Mouse (Mus musculus): ENCODE measurements around the gene Il13.
A peak's percentile ranks its signal among the peaks of the same experiment; 100 is the strongest.

Gene Il13

DNA sequence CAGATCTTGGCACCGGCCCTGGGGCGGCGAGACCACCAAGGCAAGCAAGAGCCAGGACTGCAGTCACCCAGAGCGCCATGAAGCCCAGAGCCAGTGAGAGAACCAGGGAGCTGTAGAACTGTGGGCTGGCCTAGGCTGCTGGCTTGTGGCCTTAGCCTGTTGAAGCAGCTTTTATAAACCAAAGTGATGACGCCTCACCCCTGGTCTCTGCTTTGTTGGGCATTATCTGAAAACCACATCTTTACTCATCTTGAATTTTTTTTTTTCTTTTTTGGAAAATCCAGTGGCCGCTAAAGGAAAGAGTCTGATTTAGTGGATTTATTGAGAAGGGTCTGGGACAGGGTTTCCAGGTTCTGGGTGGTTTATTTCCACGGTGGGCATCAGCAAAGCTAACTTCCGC lies at the start of gene Il13:
Gene Il13 (minus strand): TSS at position 147 of the 400 bp plus-strand sequence.
- no peak for DNase-seq (ENCODE audit: low spot score)

DNA sequence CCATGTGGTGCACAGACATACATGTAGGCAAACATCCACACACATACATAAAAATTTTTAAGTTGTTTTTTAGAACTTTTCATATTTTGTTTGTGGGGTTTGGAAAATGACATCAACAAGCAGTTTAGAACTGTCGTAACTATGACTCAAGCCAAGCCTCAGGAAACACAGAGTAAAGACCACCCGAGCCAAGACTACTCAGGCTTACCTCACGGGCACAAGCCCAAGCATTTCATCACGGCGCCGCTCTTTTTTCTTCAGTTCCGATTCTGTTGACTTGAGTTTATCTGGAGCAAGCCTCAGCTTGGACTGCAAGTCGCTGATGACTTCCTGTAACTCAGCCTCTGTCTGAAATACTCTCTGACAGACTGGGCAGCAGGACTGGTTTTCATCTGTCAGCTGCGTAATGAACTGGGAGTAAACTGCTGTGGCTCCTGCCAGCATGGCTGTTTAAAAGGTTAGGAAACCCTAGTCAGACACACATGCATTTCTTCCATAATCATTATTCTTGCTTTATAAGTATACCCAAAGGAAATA lies 48.6 kb upstream of the Il13 start:
- no peak for DNase-seq (ENCODE audit: low spot score)

DNA sequence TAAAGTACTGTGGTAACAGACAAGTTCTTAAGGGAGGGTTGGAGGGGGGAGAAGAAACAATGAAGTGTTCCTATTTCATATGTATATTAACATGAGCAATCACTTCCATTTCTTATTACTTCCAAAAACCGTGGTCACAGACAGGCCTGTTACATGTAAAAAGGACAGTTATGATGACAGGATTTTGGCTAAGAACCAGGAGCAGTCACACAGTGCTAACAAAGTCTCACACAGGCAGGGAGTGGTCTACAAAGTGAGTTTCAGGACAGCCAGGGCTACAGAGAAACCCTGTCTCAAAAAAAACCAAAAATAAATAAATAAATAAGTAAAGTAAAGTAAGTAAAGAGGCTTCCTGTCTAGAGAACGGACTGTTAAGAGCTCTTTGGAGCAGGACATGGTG lies 47.7 kb upstream of the Il13 start:
- no peak for DNase-seq (ENCODE audit: low spot score)

DNA sequence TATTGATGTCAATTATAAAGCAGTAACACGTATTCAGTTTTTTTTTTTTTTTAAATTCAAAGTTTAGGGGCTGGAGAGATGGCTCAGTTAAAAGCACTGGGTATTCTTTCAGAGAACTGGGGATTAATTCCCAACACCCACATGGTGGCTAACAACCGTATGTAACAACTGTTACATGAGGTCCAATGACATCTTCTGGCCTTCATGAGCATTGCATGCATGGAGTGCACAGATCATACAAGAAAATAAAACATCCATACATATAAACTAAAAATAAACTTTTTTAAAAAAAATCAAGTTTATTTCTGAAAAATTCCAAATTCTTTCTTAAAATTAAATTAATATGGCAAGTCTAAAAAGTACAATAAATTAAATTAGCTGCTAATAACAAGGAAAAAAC lies 47.2 kb upstream of the Il13 start:
- no peak for DNase-seq (ENCODE audit: low spot score)

DNA sequence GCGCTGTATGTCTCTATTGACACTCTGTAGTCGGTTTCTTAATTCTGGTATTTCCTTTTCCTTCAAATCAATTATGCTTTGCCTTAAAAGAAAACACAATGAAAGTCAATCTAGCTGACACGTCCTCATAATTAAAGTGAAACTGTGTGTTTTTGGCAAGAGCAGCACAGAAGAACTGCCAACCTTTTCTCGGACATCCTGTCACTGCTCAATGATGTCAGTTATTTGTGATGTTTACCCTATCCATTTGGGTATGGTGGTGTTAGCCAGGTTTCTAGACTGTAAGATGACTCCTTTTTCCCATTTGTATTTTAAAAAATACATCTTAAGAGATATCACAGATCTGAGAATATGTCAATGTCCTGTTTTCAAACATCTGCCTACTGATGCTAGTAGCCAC lies 45.6 kb upstream of the Il13 start:
- DNase-seq (ENCODE audit: low spot score) = no peak

DNA sequence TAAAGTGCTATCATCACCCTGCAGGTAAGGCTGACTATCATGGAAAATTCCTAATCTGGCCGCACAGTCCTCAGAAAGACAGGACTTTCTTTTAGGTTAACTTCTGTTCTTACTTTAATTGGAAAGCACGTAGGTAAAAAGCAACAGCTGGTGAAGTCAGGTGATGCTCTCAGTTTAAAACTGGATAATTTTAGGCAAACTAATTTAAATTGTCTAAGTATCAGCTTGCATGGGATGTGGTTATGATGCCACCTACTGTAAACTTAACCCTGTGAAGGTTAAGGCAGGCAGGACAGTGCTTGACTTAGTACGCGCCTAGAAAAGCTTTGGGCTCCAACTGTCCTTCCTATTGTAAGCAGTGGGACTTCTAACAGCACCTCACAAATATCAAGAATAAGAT lies 36.9 kb upstream of the Il13 start:
- no peak for DNase-seq (ENCODE audit: low spot score)

DNA sequence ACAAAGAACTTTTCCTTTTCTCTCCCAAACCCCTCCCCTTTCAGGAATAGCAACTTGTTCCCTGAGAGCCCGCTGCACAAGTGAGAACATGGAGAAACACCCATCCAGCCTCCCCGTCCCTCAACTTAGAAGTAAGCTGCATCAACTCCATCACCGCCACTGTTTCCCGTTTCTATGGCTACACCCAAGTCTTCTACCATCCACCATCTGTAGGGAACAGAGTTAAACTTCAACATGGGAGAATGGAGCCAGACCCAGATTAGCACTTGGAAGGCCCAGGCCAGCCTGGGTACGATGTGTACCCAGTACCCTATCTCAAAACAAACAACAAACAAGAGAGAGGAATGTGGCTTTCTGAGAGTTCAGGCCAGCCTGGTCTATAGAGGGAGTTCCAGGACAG lies 29.6 kb upstream of the Il13 start:
- DNase-seq (ENCODE audit: low spot score) = no peak

DNA sequence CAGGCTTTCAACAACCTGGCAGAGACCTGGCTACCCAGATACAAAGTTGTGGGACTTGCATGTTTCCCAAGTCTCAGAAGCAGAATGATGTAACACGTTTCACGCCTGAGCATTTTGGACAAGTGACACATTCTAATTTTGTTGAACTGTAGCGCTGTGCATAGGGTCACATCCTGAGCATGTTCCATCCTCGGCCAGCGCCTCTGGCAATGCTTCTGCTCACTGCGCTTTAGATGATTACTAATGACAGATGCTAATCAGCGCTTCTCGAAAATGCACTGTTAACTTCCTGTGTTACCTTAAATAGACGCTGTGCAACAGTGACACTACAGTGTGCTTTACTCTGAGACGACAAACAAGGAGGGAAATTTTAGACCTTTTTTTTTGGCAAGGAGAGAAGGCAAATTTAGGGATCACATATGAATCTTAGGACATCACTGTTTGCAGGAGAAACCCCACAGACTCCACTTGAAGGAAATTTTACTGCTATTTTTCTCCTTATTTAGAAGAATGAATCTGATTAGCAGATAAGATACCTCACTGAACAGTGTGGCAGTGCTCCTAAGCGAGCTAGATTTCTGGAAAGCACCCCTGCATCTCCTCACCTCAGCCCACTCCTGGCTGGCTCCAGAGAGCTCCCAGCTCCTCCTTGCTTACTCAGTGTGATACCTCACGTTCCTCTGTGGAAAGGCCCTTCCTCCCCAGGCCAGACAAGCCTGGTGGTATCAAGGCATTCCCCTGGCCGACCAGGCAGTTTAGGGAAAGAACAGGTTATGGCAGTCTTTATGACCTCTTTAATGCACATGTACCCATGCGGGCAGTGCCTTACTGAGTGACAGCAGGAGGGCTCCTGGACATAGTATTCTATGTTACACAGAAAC lies 28.5 kb upstream of the Il13 start:
- DNase-seq (ENCODE audit: low spot score) = no peak

DNA sequence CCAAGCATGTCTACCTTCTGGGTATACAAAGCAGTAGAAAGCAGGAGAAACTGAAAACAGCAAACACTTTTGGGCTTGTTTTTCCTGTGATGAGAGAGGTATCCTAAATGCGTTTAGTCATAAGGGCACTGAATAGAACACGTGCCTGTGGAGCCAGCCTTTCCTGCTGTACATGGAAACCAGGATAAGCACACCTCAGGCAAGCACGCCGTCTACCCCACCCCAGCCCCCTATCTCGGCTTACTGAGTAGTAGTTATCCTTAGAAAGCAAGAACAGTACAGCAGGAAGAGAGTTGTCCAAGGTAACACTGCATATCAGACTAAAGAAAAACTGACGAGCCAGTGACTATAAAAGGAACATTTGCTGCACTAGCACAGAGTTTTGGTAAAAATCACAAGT lies 23.3 kb upstream of the Il13 start:
- peak; percentile 35 for DNase-seq (ENCODE audit: low spot score)

DNA sequence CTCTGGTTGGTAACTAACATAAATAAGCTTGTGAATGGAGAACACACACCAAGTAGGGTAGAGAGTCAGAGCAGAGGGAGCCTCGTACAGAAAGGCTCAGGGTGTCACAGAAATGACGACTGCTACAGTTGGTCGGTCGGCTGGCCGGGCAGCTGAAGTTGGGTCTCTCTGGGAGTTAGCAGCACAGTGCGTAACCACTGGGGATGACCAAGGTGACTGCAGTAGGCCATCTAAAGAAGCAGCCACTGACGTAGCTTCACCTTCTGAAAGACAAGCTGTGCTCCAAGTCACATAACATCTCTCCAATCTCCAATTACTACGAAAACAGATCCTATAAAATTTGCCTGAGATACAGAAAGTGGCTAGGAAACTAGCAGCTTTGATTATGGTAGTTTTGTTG lies 22.9 kb upstream of the Il13 start:
- DNase-seq (ENCODE audit: low spot score) = no peak

DNA sequence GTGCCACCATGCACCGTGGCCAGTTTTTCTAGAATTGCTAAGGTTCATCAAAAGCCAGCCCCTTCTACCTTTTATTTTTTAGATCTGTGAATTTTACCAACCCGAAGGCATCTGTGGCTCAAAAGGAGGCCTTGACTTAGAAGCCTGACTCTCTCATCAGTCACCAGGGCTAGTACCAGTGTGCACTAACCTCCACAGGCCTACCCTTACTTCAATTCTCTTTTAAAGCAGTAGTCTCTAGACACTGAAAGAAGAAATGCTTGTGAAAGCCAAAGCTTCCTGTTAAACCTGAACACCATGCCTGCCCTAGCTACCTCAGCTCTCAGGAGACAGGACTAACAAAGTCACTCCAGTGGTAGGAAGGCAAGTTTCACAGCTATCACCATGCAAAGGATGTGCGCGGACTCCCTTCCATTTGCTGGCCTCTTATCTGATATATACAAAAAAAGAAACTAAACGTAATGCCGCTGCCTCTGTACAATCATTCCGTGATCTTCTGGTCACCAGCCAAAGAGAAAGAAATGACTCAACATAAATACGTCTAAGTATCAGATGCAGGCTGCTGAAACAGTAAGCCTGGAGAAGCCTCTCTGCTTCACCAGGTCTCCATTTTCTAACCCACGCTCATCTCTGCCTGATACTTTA lies 22.2 kb upstream of the Il13 start:
- DNase-seq (ENCODE audit: low spot score) = peak; percentile 70

DNA sequence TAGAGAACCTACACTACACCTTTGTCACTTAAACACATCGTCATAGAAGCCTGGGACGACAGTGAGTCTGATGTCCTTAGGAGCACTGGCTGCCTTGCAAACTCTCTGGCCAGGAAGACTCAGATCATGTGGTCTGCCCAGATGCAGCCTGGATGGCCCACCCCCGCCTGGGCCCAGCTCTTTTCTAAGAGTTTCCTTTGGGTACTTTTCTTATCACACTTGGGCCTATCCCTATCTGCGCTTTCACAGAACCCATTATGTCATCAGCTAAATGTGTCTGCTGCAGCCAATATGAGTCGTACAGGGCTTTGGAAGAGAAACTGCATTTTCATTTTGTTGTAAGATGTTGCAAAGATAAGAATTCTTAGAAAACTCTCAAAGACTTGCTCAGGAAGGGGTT lies 20.5 kb upstream of the Il13 start:
- DNase-seq (ENCODE audit: low spot score) = peak; percentile 83

DNA sequence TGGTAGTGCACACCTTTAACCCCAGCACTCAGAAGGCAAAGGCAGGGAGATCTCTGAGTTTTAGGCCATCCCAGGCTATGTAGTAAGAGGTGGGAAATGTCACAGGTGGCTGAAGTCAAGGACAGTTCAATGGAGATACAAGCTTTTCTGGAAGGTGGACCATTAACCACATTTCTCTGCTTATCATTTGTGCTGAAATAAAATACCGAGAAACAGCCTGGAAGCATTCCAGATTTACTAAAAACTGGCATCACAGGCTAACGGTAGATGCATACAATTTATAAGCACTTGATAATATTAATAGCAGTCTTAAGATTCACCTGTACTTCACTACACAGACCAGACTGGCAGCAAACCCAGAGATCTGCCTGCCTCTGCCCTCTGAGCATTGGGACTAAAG lies 17.9 kb upstream of the Il13 start:
- DNase-seq (ENCODE audit: low spot score) = no peak

DNA sequence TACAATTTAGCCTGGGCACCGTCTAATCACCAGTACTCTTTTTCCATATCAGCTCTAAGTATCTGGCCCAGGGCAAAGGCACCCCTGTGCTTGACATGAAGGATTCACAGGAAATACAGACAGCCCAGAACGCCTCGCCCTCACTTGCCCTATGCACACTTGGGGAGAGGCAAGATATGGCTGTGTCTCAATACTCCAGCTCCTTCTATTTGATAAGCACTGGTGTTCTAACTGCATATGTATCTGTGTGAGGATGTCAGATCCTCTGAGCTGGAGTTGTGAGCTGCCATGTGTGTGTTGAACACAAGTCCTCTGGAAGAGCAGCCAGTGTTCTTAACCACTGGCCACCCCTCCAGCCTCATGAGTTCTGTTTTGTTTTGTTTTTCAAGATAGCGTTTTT lies 16.9 kb upstream of the Il13 start:
- DNase-seq (ENCODE audit: low spot score) = no peak

DNA sequence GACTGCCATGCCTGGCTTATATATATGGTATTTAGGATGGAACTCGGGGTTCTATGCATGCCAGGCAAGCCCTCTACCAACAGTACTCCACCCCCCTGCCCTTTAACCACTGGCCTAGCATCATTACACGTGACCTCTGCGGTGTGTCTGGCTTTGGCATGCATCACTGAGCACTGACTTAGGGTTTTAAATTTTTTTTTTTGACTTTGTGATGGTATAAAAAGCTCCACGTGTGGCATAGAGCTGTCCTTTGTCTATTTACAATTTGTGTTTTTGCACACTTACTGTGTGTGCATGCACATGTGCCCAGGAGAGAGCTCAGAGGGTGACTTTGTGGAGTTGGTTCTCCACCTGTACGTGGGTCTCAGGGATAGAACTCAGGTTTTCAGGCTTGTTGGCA lies 9.5 kb upstream of the Il13 start:
- DNase-seq (ENCODE audit: low spot score) = no peak

DNA sequence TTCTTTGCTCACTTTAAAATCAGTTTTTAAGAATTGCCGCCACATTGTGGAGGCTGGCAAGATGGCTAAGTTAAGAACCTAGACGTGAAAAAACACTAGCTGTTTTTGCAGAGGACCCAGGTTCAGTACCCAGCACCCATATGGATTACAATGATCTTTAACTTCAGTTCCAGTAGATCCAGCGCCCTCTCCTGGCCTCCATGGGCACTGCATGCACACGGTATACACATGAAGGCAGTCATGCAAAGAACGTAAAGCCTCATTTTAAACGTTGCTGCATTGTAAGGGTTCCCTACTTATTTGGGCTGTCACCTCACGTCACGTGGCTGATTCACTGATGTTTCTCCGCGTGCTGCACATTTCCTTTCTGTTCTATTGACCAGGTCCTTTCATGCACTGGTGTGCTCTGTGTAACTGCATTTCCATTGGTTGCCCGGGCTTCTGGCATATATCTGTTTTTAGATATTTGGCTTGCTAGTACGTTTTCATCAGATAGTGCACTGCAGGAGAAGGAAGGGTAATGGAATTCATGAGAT lies 8.3 kb upstream of the Il13 start:
- no peak for DNase-seq (ENCODE audit: low spot score)

DNA sequence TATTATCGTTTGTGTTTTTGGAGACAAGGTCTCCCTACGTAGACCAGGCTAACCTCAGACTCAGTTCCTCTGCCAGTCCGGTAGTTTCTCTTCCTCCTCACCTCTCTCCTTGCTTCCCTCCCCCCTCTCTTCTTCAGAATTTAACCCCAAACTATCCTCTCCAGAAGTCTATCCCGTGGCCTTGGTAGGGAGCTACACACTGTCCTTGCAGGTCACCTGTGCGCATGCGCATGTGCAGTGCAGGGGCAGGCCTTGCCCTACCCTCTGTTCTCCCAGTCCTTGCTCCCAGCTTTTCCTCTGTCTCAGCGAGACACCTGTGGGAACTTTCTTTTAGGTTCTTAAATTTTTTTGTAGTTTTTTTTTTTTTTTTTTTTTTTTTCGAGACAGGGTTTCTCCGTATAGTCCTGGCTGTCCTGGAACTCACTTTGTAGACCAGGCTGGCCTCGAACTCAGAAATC lies 3.3 kb upstream of the Il13 start:
- DNase-seq (ENCODE audit: low spot score) = no peak

DNA sequence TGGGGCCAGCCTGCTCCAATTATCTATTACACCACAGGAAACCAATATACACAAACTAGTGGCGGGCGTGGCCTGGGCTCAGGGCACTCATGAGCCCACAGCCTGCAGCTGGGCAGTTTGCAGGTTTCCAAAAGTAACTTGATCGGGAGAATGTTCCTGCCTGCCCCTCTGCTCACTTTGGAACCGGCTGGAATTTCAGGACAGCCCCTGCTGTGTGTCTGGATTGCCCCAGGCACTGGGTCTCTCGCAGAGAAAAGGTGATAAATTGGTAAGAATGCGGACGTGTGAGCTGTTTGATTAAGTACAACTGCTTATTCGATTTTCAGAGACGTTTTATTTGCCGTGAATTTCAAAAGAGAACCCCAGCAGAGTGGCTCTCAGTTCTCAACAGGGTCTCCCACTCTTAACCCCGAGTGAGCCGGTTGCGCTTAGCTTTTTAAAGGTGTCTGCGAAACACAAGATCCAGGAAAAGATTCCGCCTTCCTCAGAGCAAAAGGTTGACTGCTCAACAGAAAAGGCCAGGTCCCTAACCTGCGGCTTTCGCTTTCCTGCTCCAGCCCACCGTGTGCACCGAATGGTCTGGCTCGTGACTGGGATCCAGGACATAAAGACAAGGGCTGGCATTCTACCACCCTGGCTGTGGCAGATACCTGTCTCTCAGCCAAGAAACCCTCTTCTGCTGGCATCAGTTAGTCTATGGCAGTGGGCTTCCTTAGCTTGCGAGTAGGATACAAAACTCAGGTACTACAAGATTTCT lies 2.7 kb upstream of the Il13 start:
- no peak for DNase-seq (ENCODE audit: low spot score)

DNA sequence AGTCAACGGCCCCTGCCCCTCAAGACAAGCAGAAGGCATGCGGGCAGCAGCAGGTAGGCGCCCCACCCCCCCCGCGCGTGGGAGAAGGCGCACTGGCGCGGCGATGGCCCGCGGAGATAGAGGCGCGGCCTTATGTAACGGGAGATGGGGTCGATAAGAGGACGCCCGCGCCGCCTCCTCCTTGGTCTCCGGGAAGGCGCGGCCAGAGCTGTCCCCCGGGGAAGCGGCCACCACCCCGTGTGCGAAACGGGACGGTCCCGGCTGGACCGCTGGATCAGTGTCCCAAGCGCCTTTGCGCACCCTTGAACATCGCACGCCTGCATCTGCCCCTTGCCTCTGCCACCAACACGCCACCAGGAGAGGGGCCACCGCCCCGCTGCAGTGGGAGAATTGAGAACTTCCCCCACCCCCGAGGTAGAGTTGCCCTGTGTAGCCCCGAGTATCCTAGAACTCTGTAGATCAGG lies 1.7 kb upstream of the Il13 start:
- no peak for DNase-seq (ENCODE audit: low spot score)

DNA sequence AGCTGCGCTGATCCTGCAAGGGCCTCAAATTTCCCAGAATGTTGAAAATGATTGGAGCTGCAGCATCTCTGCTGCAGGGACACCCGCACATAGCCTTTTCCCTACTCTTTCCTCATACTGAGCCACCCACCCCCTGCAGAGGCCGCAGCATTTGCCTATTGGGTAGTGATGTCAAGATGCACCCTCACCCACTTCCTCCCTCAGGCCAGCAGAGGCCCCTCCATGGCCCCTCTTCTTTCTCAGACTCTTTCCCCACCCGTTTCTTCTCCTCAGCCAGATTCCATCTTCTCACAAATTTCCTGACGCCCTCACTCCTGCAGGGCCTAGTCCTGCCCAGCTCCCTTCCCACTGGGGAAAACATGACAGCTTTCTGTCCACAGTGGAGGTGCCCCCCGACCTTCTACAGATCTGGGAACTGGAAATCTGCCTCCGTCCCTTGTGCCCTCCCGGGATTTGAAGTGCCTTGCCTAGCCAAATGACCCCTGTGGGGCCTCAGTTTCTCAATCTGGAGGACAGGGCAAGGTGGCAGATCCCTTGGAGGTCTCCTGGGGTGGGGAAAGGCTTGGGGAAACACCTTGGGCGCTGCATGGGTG lies 1.2 kb upstream of the Il13 start:
- no peak for DNase-seq (ENCODE audit: low spot score)

DNA sequence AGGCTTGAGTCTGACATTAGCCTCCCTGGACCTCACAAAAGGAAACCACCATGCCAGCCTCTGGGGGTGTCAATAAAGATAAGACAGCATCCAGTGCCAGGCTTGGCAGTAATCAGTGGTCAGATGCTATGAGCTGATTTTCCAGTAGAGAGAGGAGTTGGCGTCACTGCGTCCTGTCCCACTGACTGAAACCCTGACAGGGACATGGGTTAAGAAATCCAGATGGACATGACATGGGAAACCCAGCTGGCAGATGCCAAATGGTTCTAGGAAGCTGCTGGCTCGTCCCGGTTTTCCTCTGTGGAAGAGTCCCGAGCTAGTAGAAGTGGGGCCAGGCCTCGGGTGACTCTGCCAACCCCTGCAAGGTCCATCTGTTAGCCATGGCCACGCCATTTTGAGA lies 858 bp downstream of the Il13 start:
- DNase-seq (ENCODE audit: low spot score) = no peak
